25 mouse cellular contexts compared by ENCODE assay signal in the genomic region with DNA sequence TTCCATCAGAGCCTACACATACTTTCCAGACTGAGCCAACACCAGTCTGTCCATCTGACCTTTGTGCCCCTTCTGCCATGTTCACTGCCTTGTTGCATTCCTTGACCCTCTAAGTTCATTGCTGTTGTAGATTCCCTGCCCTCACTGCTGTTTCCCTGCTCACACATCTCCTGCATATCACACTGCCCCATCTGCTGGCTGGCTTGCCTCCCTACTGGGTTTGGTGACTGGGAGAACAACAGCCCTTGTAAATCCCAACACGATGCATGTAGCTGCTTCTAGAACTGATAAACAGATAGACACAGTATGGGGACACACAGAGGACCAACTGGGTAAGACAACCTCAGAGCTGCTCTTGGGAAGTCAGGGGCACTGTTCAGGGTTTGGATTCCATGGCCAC. TPM values are rescaled to one million over a fixed set of nuclear protein-coding genes. Genes with fewer than 3 reads are reported as not detected.
DNase-seq lines count a peak whose midpoint lies in the region; ATAC-seq and TF ChIP-seq lines count a peak whose summit lies in the region.
"Had no signal": no experiment of that assay in that cellular context is flagged by ENCODE, and none has a peak within 500 bp of the region (broad histone marks: within the 10 kb centered on the region; RNA-seq: fewer than 3 reads in every experiment).

No protein-coding gene starts in this region.

- H3K9me3 ChIP-seq in kidney, postnatal 0 days (replicated peaks; ENCODE audit: low read length), result no peaks in the 10 kb centered on the region
- no peaks in the 10 kb centered on the region for H3K9me3 ChIP-seq in kidney, embryonic 15.5 days (replicated peaks)
- no peaks in the 10 kb centered on the region; the same call in 1 of the 2 replicates for H3K9me3 ChIP-seq in liver, embryonic 16.5 days (replicated peaks; ENCODE audit: control insufficient read depth, low read length)
- no peaks in the 10 kb centered on the region for H3K9me3 ChIP-seq in forebrain, embryonic 13.5 days (replicated peaks)
- H3K9me3 ChIP-seq: heart, embryonic 15.5 days; hindbrain, embryonic 13.5 days; lung, embryonic 15.5 days; midbrain, embryonic 15.5 days; stomach, embryonic 15.5 days had no signal

- peak; percentile 24; the same call in 1 of the 2 replicates for TF ChIP-seq CTCF in kidney, postnatal 0 days (IDR thresholded peaks at IDR 0.05; ENCODE audit: low read depth)

- WGBS in kidney, postnatal 0 days, result 100% methylated on average over 1 of the region's 1 CpGs
- WGBS in kidney, embryonic 15.5 days, result 93% methylated on average over 1 of the region's 1 CpGs
- 38% methylated on average over 1 of the region's 1 CpGs for WGBS in liver, embryonic 16.5 days (ENCODE audit: insufficient replicate concordance)
- 90% methylated on average over 1 of the region's 1 CpGs for WGBS in forebrain, embryonic 13.5 days

- H3K9ac ChIP-seq in kidney, postnatal 0 days (ENCODE audit: low read depth, low read length), result no peak overlapping the region
- H3K9ac ChIP-seq in kidney, embryonic 15.5 days, result no peak overlapping the region
- H3K9ac ChIP-seq in liver, embryonic 16.5 days (ENCODE audit: low read depth, low read length), result no peak overlapping the region
- no peak overlapping the region for H3K9ac ChIP-seq in forebrain, embryonic 13.5 days
- H3K9ac ChIP-seq: heart, embryonic 15.5 days; hindbrain, embryonic 13.5 days; lung, embryonic 15.5 days; midbrain, embryonic 15.5 days; stomach, embryonic 15.5 days had no signal

- no peak for DNase-seq in kidney, postnatal 0 days (ENCODE audit: low spot score)
- DNase-seq in liver, result peak; percentile 59
- DNase-seq in urinary bladder, postnatal 36 days (ENCODE audit: low spot score in 2 of 2), result no peak
- DNase-seq: adrenal gland, adult 8-10 months; cerebellum, adult 18-20 months; cerebellum, postnatal 25 days; gastrocnemius, postnatal 36 days; heart, postnatal 36 days; kidney, adult 9 months; kidney, postnatal 36 days; lung, postnatal 4 days; thymus, adult 2 months had no signal

- H3K4me1 ChIP-seq in kidney, postnatal 0 days (replicated peaks; ENCODE audit: insufficient read depth, low read length), result no peaks in the 10 kb centered on the region
- H3K4me1 ChIP-seq in kidney, embryonic 15.5 days, result no peaks in the 10 kb centered on the region
- H3K4me1 ChIP-seq in liver, embryonic 16.5 days (ENCODE audit: control insufficient read depth, low read depth, low read length), result peaks cover 29% of the 10 kb centered on the region
- no peaks in the 10 kb centered on the region for H3K4me1 ChIP-seq in forebrain, embryonic 13.5 days
- H3K4me1 ChIP-seq: hindbrain, embryonic 13.5 days; midbrain, embryonic 15.5 days; stomach, embryonic 15.5 days had no signal

- ATAC-seq in kidney, postnatal 0 days (replicated peaks; ENCODE audit: low FRiP score, low read depth), result no peak
- ATAC-seq in kidney, embryonic 15.5 days (replicated peaks; ENCODE audit: low FRiP score), result no peak
- peak; percentile 35 for ATAC-seq in common myeloid progenitor, adult 5-6 weeks (replicated peaks; ENCODE audit: low read depth, poor library complexity, severe bottlenecking)
- ATAC-seq in liver, embryonic 16.5 days (ENCODE audit: low read depth), result peak; percentile 42
- ATAC-seq in granulocyte monocyte progenitor cell, adult 5-6 weeks (replicated peaks; ENCODE audit: poor library complexity, severe bottlenecking), result no peak
- ATAC-seq in forebrain, embryonic 13.5 days, result no peak
- ATAC-seq: activated CD4-positive, CD25-positive, alpha-beta regulatory T cell, adult 4 months; forebrain, embryonic 16.5 days; midbrain, embryonic 15.5 days had no signal

- H3K4me2 ChIP-seq in kidney, postnatal 0 days (ENCODE audit: low read length), result no peak overlapping the region
- no peak overlapping the region for H3K4me2 ChIP-seq in kidney, embryonic 15.5 days
- no peak overlapping the region for H3K4me2 ChIP-seq in liver, embryonic 16.5 days (ENCODE audit: low read depth, low read length)
- H3K4me2 ChIP-seq in forebrain, embryonic 13.5 days, result no peak overlapping the region
- H3K4me2 ChIP-seq: heart, embryonic 15.5 days; hindbrain, embryonic 13.5 days; lung, embryonic 15.5 days; midbrain, embryonic 15.5 days; stomach, embryonic 15.5 days had no signal

- H3K4me3 ChIP-seq in kidney, postnatal 0 days (replicated peaks; ENCODE audit: low read depth, low read length), result no peak overlapping the region
- no peak overlapping the region for H3K4me3 ChIP-seq in kidney, embryonic 15.5 days (replicated peaks)
- H3K4me3 ChIP-seq in liver, embryonic 16.5 days (ENCODE audit: low read depth, low read length), result no peak overlapping the region
- no peak overlapping the region for H3K4me3 ChIP-seq in forebrain, embryonic 13.5 days
- H3K4me3 ChIP-seq: heart, embryonic 15.5 days; hindbrain, embryonic 13.5 days; lung, embryonic 15.5 days; midbrain, embryonic 15.5 days; myocyte; stomach, embryonic 15.5 days had no signal

- H3K27ac ChIP-seq in kidney, postnatal 0 days, result no peak overlapping the region
- H3K27ac ChIP-seq in kidney, embryonic 15.5 days, result no peak overlapping the region
- no peak overlapping the region for H3K27ac ChIP-seq in liver, embryonic 16.5 days (ENCODE audit: low read length)
- H3K27ac ChIP-seq in forebrain, embryonic 13.5 days, result no peak overlapping the region
- H3K27ac ChIP-seq: heart, embryonic 15.5 days; hindbrain, embryonic 13.5 days; lung, embryonic 15.5 days; midbrain, embryonic 15.5 days; stomach, embryonic 15.5 days had no signal

- no peaks in the 10 kb centered on the region for H3K27me3 ChIP-seq in kidney, postnatal 0 days (ENCODE audit: insufficient read depth, low read length)
- H3K27me3 ChIP-seq in kidney, embryonic 15.5 days, result no peaks in the 10 kb centered on the region
- no peaks in the 10 kb centered on the region for H3K27me3 ChIP-seq in liver, embryonic 16.5 days (ENCODE audit: control insufficient read depth, insufficient read depth, low read depth, low read length)
- H3K27me3 ChIP-seq in forebrain, embryonic 13.5 days, result no peaks in the 10 kb centered on the region
- H3K27me3 ChIP-seq: heart, embryonic 15.5 days; hindbrain, embryonic 13.5 days; lung, embryonic 15.5 days; midbrain, embryonic 15.5 days; stomach, embryonic 15.5 days had no signal

- H3K36me3 ChIP-seq in kidney, postnatal 0 days (ENCODE audit: insufficient read depth, low read length), result peaks cover 42% of the 10 kb centered on the region
- H3K36me3 ChIP-seq in kidney, embryonic 15.5 days, result peaks cover 91% of the 10 kb centered on the region
- peaks cover 85% of the 10 kb centered on the region for H3K36me3 ChIP-seq in liver, embryonic 16.5 days (ENCODE audit: control insufficient read depth, insufficient read depth)
- peaks cover 88% of the 10 kb centered on the region for H3K36me3 ChIP-seq in forebrain, embryonic 13.5 days (ENCODE audit: poor library complexity, severe bottlenecking)

RNA-seq across cellular contexts. Expression of a gene that starts 6.3 kb away (rescaled TPM):
- polyA plus RNA-seq in kidney, postnatal 0 days (2015; fragmentation: Nextera tagmentation; extraction: Ambion mirVana), result 15.5 and 17.4 TPM in 2 replicates
- 10.6 and 11.5 TPM in 2 replicates for polyA plus RNA-seq in kidney, embryonic 15.5 days (2015; fragmentation: Nextera tagmentation; extraction: Ambion mirVana)
- total RNA-seq in common myeloid progenitor, adult 5-6 weeks (2017), result 2.1 and 5.1 TPM in 2 replicates
- 4.7 and 5.3 TPM in 2 replicates for polyA plus RNA-seq in liver, embryonic 16.5 days (2015; fragmentation: Nextera tagmentation; extraction: Ambion mirVana)
- total RNA-seq in granulocyte monocyte progenitor cell, adult 5-6 weeks (2014; fragmentation: Nextera tagmentation), result 2.6 and 5.6 TPM in 2 replicates
- total RNA-seq in granulocyte monocyte progenitor cell, adult 5-6 weeks (2017), result 0.05 and 3.2 TPM in 2 replicates
- polyA plus RNA-seq in forebrain, embryonic 13.5 days (2015; fragmentation: Nextera tagmentation; extraction: Ambion mirVana), result 0.75 and 0.83 TPM in 2 replicates

RNA-seq across cellular contexts. Expression of a gene that starts 14.3 kb away (rescaled TPM):
- polyA plus RNA-seq in kidney, postnatal 0 days (2015; fragmentation: Nextera tagmentation; extraction: Ambion mirVana), result 55.2 and 57.9 TPM in 2 replicates
- 88.8 and 103 TPM in 2 replicates for polyA plus RNA-seq in kidney, embryonic 15.5 days (2015; fragmentation: Nextera tagmentation; extraction: Ambion mirVana)
- total RNA-seq in common myeloid progenitor, adult 5-6 weeks (2017), result 52.6 and 69.5 TPM in 2 replicates
- polyA plus RNA-seq in liver, embryonic 16.5 days (2015; fragmentation: Nextera tagmentation; extraction: Ambion mirVana), result 169 and 187 TPM in 2 replicates
- 139 and 170 TPM in 2 replicates for total RNA-seq in granulocyte monocyte progenitor cell, adult 5-6 weeks (2014; fragmentation: Nextera tagmentation)
- 44.3 and 50.9 TPM in 2 replicates for total RNA-seq in granulocyte monocyte progenitor cell, adult 5-6 weeks (2017)
- 56.9 and 60.6 TPM in 2 replicates for polyA plus RNA-seq in forebrain, embryonic 13.5 days (2015; fragmentation: Nextera tagmentation; extraction: Ambion mirVana)

RNA-seq across cellular contexts. Expression of a gene that starts 14.4 kb away (rescaled TPM):
- 5.2 and 5.6 TPM in 2 replicates for polyA plus RNA-seq in kidney, postnatal 0 days (2015; fragmentation: Nextera tagmentation; extraction: Ambion mirVana)
- polyA plus RNA-seq in kidney, embryonic 15.5 days (2015; fragmentation: Nextera tagmentation; extraction: Ambion mirVana), result 2.2 and 2.6 TPM in 2 replicates
- total RNA-seq in common myeloid progenitor, adult 5-6 weeks (2017), result 1.2 and 4.0 TPM in 2 replicates
- 11.1 and 12.5 TPM in 2 replicates for polyA plus RNA-seq in liver, embryonic 16.5 days (2015; fragmentation: Nextera tagmentation; extraction: Ambion mirVana)
- 5.2 and 5.3 TPM in 2 replicates for total RNA-seq in granulocyte monocyte progenitor cell, adult 5-6 weeks (2014; fragmentation: Nextera tagmentation)
- 2.0 and 2.3 TPM in 2 replicates for total RNA-seq in granulocyte monocyte progenitor cell, adult 5-6 weeks (2017)
- polyA plus RNA-seq in forebrain, embryonic 13.5 days (2015; fragmentation: Nextera tagmentation; extraction: Ambion mirVana), result 0.61 and 0.94 TPM in 2 replicates

RNA-seq across cellular contexts. Expression of a gene that starts 14.4 kb away (rescaled TPM):
- 134 and 140 TPM in 2 replicates for polyA plus RNA-seq in kidney, postnatal 0 days (2015; fragmentation: Nextera tagmentation; extraction: Ambion mirVana)
- polyA plus RNA-seq in kidney, embryonic 15.5 days (2015; fragmentation: Nextera tagmentation; extraction: Ambion mirVana), result 119 and 125 TPM in 2 replicates
- total RNA-seq in common myeloid progenitor, adult 5-6 weeks (2017), result 21.7 and 28.4 TPM in 2 replicates
- polyA plus RNA-seq in liver, embryonic 16.5 days (2015; fragmentation: Nextera tagmentation; extraction: Ambion mirVana), result 81.4 and 82.0 TPM in 2 replicates
- 82.8 and 106 TPM in 2 replicates for total RNA-seq in granulocyte monocyte progenitor cell, adult 5-6 weeks (2014; fragmentation: Nextera tagmentation)
- total RNA-seq in granulocyte monocyte progenitor cell, adult 5-6 weeks (2017), result 37.1 and 64.8 TPM in 2 replicates
- 107 and 109 TPM in 2 replicates for polyA plus RNA-seq in forebrain, embryonic 13.5 days (2015; fragmentation: Nextera tagmentation; extraction: Ambion mirVana)

RNA-seq across cellular contexts. Expression of a gene that starts 15.8 kb away (rescaled TPM):
- polyA plus RNA-seq in kidney, postnatal 0 days (2015; fragmentation: Nextera tagmentation; extraction: Ambion mirVana), result 15.9 and 18.5 TPM in 2 replicates
- polyA plus RNA-seq in kidney, embryonic 15.5 days (2015; fragmentation: Nextera tagmentation; extraction: Ambion mirVana), result 21.6 and 25.4 TPM in 2 replicates
- total RNA-seq in common myeloid progenitor, adult 5-6 weeks (2017), result 2.3 and 2.6 TPM in 2 replicates
- 5.9 and 6.5 TPM in 2 replicates for polyA plus RNA-seq in liver, embryonic 16.5 days (2015; fragmentation: Nextera tagmentation; extraction: Ambion mirVana)
- total RNA-seq in granulocyte monocyte progenitor cell, adult 5-6 weeks (2014; fragmentation: Nextera tagmentation), result not detected in 2 replicates
- total RNA-seq in granulocyte monocyte progenitor cell, adult 5-6 weeks (2017), result 0.60 and 2.5 TPM in 2 replicates
- polyA plus RNA-seq in forebrain, embryonic 13.5 days (2015; fragmentation: Nextera tagmentation; extraction: Ambion mirVana), result 9.8 and 10.3 TPM in 2 replicates

Comparison
In these comparisons a context has a peak if more than half of its experiments do, and no peak if none do; other contexts are left out.
1. ATAC-seq: peak in common myeloid progenitor, adult 5-6 weeks (single experiment) and liver, embryonic 16.5 days (single experiment); none in kidney, postnatal 0 days (single experiment), kidney, embryonic 15.5 days (single experiment), granulocyte monocyte progenitor cell, adult 5-6 weeks (single experiment) and forebrain, embryonic 13.5 days (single experiment).